Mouse (Mus musculus): ENCODE results near the gene Exoc7. TPM values are rescaled to one million over a fixed set of nuclear protein-coding genes. Genes with fewer than 3 reads are reported as not detected.

Exoc7 gene
- polyA plus RNA-seq (2012; ENCODE audit: insufficient read depth, insufficient read length, missing spikeins) = 61.2 and 74.2 TPM in 2 replicates

DNA sequence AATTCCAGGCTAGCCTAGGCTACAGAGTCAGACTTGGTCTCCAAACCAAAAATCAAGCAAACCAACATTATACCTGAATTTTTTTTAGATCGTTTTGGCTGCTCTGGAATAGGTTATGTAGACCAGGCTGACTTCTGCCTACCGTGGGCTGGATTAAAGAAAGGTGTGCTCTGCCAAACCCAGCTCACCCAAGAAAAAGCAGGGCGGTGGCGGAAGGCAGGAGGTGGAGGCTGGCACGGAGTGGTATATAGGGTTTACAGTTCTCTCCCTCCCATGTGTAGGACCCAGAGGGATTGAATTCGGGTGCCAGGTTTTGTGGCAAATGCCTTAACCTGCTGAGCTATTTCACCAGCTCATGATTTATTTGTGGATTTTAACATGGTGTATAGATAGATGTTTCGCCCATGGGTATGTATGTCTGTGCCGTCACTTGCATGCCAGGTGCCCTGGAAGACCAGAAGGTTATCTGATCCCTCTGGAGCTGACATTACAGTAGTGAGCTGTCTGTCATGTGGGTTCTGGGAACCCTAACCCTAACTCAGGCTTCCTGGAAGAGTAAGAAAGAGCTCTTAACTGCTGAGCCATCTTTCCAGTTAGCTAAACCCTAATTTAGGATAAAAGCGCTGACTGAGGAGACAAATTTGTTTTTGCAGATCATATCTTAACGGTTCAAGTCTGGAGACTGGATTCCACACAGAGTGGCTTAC lies at the start of gene Exoc7:
Exoc7 (minus strand) TSS at position 215 of the 707 bp plus-strand sequence.
- Histone ChIP-seq H3K4me3 (ENCODE audit: insufficient read depth, low read depth, low read length) (peak within 1 kb of the TSS; percentile 90), H3K4me1 (ENCODE audit: control insufficient read depth, insufficient read depth, insufficient read length, low read length) (peaks cover 5% of the 10 kb centered on the region), H3K27ac (replicated peaks; ENCODE audit: low read depth, low read length) (peak within 1 kb of the TSS; percentile 14; the same call in 1 of the 2 replicates)

DNA sequence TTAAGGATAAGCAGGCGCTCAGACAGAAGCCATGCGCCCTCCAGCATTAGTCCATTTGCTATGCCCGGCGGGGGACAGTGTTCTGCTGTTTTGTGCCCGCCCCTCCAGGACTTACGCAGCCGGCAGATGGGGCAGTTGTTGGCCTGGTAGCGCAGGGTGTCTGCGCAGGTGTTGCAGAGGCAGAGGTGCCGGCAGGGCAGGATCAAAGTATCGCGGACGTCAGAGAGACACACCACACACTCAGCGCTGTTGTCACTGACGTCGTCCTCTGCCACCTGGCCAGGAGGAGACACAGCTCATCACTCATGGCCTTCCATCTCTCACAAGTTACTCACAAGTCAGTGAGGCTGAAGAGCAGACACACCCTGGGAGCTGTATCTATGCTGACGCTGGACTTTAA lies 47.5 kb upstream of the Exoc7 start:
- Histone ChIP-seq H3K4me1 (ENCODE audit: control insufficient read depth, insufficient read depth, insufficient read length, low read length) (no peaks in the 10 kb centered on the region), H3K27ac (replicated peaks; ENCODE audit: low read depth, low read length) (no peak overlapping the region), H3K4me3 (ENCODE audit: insufficient read depth, low read depth, low read length) (no peak overlapping the region)

DNA sequence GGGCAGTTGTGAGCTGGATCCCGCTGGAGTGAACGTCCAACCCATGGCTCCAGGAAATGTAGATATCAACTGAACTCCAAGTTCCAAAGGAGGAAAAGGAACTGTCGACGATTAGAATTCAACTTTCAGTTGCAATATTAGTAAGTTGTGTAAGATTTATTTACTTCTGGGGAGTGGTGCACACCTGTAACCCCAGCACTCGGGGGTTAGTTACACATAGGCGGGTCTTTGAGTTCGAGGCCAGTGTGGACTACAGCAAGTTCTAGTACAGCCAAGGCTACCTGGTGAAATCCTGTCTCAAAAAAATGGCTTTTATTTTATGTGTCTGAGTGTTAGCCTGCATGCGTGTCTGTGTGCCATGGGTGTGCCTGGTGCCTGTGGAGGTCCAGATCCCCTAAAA lies 46.5 kb upstream of the Exoc7 start:
- H3K4me3 ChIP-seq (ENCODE audit: insufficient read depth, low read depth, low read length) = no peak overlapping the region
- no peaks in the 10 kb centered on the region for H3K4me1 ChIP-seq (ENCODE audit: control insufficient read depth, insufficient read depth, insufficient read length, low read length)
- H3K27ac ChIP-seq (replicated peaks; ENCODE audit: low read depth, low read length) = no peak overlapping the region

DNA sequence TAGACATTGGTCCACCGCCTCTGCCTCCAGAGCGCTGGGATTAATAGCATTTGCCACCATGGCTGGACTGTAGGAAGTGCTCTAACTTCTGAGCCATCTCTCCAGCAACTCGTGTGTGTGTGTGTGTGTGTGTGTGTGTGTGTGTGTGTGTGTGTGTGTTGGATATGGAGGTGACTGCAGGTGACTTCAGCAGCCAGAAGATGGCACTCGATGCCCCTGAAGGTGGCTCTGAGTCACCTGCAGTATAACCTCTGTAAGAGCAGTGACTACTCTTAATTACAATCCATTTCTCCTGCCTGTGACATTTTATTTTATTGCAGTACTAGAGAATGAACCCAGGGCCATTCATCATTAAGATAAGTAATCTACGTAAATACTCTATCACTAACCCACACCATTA lies 44.3 kb upstream of the Exoc7 start:
- H3K4me3 ChIP-seq (ENCODE audit: insufficient read depth, low read depth, low read length) = no peak overlapping the region
- no peak overlapping the region for H3K27ac ChIP-seq (replicated peaks; ENCODE audit: low read depth, low read length)
- no peaks in the 10 kb centered on the region for H3K4me1 ChIP-seq (ENCODE audit: control insufficient read depth, insufficient read depth, insufficient read length, low read length)

DNA sequence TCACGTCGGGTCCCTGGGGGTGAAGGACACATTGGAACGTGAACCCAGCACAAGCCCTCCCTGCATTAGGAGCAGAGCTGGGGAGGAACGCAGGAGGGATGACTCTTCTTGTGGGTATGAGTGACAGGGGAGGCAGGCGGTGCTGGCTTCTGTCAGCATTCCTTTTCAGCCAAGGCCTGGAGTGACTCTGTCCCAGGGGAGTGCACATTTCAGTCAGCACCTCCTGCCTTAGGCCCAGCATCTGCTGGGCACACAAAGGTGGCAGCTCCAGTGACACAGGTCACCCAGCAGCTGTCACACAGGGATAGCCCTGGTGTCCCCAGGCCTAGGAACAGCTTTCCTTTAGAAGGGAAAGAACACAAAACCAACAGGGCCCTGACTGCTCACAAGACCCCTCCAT lies 40.9 kb upstream of the Exoc7 start:
- H3K27ac ChIP-seq (replicated peaks; ENCODE audit: low read depth, low read length) = no peak overlapping the region
- no peak overlapping the region for H3K4me3 ChIP-seq (ENCODE audit: insufficient read depth, low read depth, low read length)
- H3K4me1 ChIP-seq (ENCODE audit: control insufficient read depth, insufficient read depth, insufficient read length, low read length) = no peaks in the 10 kb centered on the region

DNA sequence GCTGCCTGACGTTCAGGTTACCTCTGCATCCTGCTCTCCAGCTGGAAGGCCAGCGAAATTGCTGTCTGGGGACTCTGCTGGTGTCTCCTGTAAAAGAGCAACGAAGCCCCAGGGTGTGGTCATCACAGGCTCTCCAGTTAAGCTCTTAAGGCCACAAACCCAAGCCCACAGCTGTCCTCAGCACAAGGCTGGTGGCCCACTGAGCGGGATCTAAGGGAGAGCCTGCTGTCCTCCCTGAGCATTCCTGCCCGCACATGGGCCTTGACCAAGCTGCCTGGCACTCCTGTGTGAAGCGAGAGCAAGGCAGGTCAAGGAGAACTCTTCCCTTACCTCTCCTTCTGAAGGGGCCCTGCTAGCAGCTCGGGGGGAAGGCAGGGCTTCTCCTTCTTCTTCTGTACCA lies 40.0 kb upstream of the Exoc7 start:
- Histone ChIP-seq H3K27ac (replicated peaks; ENCODE audit: low read depth, low read length) (no peak overlapping the region), H3K4me1 (ENCODE audit: control insufficient read depth, insufficient read depth, insufficient read length, low read length) (no peaks in the 10 kb centered on the region), H3K4me3 (ENCODE audit: insufficient read depth, low read depth, low read length) (no peak overlapping the region)

DNA sequence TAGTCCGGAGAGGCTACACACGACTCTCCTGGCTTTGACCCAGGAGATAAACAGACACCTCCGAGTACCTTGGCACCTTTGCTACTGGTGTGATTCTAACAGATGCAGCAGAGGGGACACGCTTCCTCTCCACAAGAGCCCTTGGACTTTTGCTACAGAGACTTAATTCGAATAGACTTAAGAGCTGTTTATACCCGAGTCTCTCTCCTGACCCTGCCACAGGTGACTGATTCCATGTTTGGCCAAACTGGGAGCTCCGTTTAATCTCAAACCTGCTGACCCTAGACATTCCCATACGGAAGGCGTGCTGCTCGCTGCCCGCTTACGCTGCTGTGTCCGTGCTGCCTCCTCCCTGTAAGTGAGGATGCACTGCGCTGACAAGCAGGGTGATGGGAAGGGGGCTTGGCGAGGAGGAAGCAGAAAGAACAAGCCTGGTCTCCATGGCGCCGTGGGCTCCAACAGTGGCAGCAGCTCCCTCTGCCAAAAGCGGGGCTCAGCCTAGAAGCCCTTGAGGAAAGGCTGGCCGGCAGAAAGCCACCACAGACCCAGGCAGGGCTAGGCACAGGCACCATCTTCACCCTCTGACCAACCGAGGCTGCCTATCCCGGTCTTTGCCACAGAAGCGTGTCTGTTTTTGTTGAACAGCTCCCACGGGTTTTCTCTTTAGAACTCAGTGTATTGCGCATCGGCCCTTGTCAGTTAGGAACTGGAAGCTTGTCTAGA lies 35.2 kb upstream of the Exoc7 start:
- H3K4me1 ChIP-seq (ENCODE audit: control insufficient read depth, insufficient read depth, insufficient read length, low read length) = no peaks in the 10 kb centered on the region
- H3K4me3 ChIP-seq (ENCODE audit: insufficient read depth, low read depth, low read length) = no peak overlapping the region
- no peak overlapping the region for H3K27ac ChIP-seq (replicated peaks; ENCODE audit: low read depth, low read length)

DNA sequence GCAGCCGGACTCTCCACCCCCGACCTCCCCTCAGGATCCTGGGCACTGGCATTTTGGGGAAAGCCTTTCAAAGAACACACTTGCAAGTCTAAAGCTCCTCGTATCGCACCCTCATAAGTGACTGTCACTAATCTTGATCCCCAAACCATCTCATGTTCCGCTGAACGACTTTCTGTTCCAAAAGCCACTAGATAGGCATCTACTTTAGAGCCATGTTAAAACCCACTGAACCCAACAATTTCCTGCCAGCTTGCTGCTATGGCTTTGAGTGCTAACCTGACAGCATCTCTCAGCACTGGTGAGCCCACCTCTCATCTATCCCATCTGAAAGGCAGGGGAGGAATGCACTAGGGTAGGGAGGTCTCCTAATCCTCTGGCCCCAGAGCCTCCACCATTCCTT lies 30.5 kb upstream of the Exoc7 start:
- H3K27ac ChIP-seq (replicated peaks; ENCODE audit: low read depth, low read length) = no peak overlapping the region
- no peaks in the 10 kb centered on the region for H3K4me1 ChIP-seq (ENCODE audit: control insufficient read depth, insufficient read depth, insufficient read length, low read length)
- H3K4me3 ChIP-seq (ENCODE audit: insufficient read depth, low read depth, low read length) = no peak overlapping the region

DNA sequence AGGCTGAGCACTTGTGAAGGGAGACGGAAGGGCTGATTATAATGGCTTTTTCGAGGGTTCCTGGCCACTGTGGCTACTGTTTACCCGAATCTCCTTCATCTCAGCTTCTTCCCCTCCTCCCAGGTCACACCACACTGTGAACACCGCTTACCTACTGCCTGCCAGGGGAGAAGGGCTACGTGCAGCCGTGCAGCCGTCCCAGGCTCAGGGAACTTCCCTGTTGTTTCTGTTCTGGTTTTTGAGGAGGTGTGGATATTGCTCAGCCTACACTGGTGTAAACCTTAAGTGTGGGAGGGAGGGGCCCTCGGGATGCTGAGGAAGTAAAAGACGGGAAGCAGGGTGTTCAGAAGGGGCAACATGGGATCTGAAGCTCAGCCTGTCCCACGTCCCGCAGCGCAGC lies 30.0 kb upstream of the Exoc7 start:
- Histone ChIP-seq H3K4me3 (ENCODE audit: insufficient read depth, low read depth, low read length) (no peak overlapping the region), H3K4me1 (ENCODE audit: control insufficient read depth, insufficient read depth, insufficient read length, low read length) (no peaks in the 10 kb centered on the region), H3K27ac (replicated peaks; ENCODE audit: low read depth, low read length) (no peak overlapping the region)

DNA sequence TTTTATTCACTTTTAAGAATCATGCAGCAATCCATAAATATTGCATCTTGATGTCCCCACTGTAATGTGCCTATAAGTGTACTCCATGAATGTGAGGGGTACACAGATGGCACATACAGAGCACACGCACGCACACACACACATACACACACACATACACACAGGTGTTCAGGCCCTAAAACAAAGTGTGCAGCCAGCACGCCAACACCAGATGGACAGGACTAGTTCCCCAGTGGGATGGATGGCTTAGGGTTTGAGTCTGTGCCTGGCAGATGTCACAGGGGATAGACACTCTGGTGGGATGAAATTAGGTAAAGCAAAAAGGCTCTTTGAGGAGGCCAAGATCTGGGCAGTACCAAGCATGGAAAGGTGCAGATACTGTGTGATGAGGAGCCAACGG lies 29.4 kb upstream of the Exoc7 start:
- H3K4me3 ChIP-seq (ENCODE audit: insufficient read depth, low read depth, low read length) = no peak overlapping the region
- H3K4me1 ChIP-seq (ENCODE audit: control insufficient read depth, insufficient read depth, insufficient read length, low read length) = no peaks in the 10 kb centered on the region

DNA sequence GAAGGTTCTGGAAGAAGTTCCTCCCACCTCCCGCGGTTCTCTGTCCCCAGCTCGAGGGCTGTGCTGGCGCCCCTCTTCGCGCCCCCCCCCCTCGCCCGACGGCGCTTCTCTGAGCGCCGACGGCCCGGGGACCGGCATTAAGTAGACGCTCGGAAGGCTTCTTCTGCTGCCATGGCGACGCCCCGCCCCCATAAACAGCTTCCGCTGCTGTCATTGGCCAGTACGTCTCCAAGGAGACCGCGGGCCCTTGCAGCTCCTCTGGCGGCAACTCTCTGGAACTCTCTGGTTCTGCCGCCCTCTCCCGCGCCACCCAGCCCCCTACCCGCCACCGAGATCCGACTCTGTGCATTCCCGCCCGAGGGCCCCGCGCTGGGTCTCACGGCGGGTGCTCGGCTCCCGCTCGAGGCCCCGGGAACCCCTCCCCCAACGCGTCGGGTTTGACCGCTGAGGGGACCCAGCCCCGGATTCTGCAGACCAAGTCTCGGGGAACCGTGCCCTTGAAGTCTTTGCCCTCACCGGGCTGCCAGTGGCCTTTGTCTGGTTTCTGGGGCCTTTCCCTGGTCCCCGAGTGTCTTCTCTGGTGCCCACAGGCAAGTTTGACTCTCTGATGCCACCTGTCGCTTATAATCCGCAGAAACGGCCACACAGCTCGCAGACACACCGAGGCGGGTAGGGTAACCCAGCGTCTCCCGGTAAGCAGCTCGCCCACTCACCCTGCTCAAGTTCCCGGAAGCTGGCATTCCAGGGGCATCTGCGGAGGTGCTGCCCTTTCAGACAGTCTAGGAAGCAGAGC lies 28.4 kb upstream of the Exoc7 start, which contains the start of gene Foxj1:
Foxj1 (minus strand) TSS at position 156 of the 793 bp plus-strand sequence.
- Histone ChIP-seq H3K4me3 (ENCODE audit: insufficient read depth, low read depth, low read length) (peak within 1 kb of the TSS; percentile 65), H3K4me1 (ENCODE audit: control insufficient read depth, insufficient read depth, insufficient read length, low read length) (no peaks in the 10 kb centered on the region), H3K27ac (replicated peaks; ENCODE audit: low read depth, low read length) (no peak within 1 kb of the TSS)

More for the DNA sequence above, 29.4 kb upstream of the Exoc7 start:
- H3K27ac ChIP-seq (replicated peaks; ENCODE audit: low read depth, low read length) = no peak overlapping the region

DNA sequence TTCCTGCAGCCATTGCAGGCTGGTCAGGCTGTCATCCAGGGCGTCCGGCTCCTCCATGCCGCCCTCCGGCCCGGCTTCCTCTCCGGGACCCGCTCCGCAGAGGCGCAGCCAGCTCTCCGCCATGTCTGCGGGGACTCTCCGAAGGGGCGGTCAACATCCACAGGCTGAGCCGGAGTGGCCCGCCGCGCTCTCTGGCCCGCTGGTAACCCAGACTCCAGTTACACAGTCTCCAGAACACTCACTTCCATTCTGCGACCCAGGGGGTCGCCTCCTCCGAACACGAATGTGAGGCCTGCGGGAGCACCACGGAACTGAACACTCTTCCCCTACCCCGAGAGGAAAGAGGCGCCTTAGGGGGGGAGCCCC lies 27.4 kb upstream of the Exoc7 start:
- H3K4me3 ChIP-seq (ENCODE audit: insufficient read depth, low read depth, low read length) = 0 out of 2 replicates have a peak overlapping the region, but pooled peaks have one; percentile 39
- no peak overlapping the region for H3K27ac ChIP-seq (replicated peaks; ENCODE audit: low read depth, low read length)

DNA sequence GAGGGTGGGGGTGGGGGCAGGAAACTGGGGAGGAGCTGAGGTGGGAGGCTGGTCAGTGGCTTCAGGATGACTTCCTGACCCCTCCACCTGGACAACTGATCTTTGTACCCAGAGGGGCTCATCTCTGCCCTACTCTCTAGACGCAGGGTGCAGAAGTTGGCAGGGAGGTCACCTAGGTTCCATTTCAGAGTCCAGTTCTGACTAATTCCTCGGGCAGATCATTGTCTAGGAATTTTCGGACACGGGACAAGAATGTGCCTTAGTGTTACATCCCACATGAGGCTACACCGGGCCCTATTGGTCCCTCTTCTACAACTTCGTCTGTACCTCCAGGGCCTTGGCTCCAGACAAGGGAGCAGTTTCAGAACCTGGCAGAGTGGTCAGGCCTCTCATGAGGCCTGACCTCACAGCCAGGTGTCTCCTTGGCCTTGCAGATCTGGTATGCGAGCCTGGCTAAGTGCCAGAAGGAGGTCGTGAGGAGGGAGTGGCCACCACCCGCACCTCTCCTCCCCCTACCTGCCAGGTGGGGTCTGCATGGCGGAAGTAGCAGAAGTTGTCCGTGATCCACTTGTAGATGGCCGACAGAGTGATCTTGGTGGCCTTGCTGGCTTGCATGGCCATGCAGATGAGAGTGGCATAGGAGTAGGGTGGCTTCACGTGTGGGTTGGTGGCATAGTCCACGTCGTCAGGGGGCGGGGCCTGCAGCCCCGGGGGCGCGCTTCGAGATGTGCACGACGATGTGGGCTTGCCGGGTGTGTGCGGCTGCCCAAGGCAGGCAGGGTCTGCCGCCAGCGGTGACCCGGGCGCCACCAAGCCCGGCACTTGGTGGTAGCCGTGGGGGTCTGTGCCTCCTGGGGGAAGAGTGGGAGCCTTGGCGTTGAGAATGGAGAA lies 26.7 kb upstream of the Exoc7 start:
- no peak overlapping the region for H3K27ac ChIP-seq (replicated peaks; ENCODE audit: low read depth, low read length)
- no peak overlapping the region for H3K4me3 ChIP-seq (ENCODE audit: insufficient read depth, low read depth, low read length)
- H3K4me1 ChIP-seq (ENCODE audit: control insufficient read depth, insufficient read depth, insufficient read length, low read length) = no peaks in the 10 kb centered on the region

More for the DNA sequence above, 27.4 kb upstream of the Exoc7 start:
- no peaks in the 10 kb centered on the region for H3K4me1 ChIP-seq (ENCODE audit: control insufficient read depth, insufficient read depth, insufficient read length, low read length)

DNA sequence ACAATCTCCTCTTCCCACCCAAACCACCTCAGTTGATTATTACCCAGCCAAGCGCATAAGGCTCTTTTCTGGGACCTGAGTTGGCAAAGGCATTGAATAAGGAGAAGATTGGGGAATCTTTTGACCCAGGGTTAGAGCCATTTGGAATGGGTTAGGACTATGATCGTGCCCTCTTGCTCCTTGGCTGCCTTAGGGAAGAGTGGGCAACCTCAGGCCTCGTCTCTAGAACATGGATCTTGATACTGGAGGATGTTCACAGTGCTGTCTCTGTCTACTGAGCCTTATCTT lies 25.9 kb upstream of the Exoc7 start:
- Histone ChIP-seq H3K4me1 (ENCODE audit: control insufficient read depth, insufficient read depth, insufficient read length, low read length) (no peaks in the 10 kb centered on the region), H3K4me3 (ENCODE audit: insufficient read depth, low read depth, low read length) (no peak overlapping the region)

More for the DNA sequence above, 25.9 kb upstream of the Exoc7 start:
- no peak overlapping the region for H3K27ac ChIP-seq (replicated peaks; ENCODE audit: low read depth, low read length)
